Mouse (Mus musculus) gonadal fat pad, adult 2 months (tissue): ENCODE measurements around the gene Rhox3f. TPM values are rescaled to one million over a fixed set of nuclear protein-coding genes. Genes with fewer than 3 reads are reported as not detected.
"Not testable (repeated sequence)": the region's sequence is repeated elsewhere in the genome, so short reads cannot be mapped to it uniquely, and the experiment has no call there.

Experiments used
- DNase-seq: peaks from one replicate; pipeline ENCODE4 v3.0.0-alpha.2; 2012; ENCODE audit warnings: low read depth
- polyA plus RNA-seq: library from polyadenylated mRNA; depleted of rRNA; stranded (reverse); fragments of >200 nt; gene quantifications from 2 replicates; pipeline ENCODE4 v1.2.3, GENCODE M21; 2012; rRNA removed

The Rhox3f gene
- polyA plus RNA-seq = not detected in 2 replicates

DNA sequence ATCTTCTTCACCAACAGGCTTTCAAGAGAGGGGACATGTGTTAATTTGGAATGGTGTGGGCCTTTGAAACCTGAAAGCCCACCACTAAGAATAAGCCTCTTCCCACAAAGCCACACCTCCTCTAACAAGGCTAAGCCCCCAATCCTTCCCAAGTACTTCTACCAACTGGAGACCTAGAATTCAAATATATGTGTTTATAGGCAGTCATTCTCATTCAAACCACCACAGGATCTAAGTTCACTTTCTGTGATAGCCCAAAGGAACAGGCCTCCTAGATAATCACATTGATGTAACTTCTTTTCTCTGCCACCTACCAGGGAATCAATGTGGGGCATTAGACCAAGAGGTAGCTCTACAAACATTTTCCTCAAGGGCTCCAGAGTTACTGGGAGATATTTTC, at the start of gene Rhox3f:
TSS of gene Rhox3f (plus strand) at position 301 of the 400 bp plus-strand sequence.
- not testable (repeated sequence) for DNase-seq

DNA sequence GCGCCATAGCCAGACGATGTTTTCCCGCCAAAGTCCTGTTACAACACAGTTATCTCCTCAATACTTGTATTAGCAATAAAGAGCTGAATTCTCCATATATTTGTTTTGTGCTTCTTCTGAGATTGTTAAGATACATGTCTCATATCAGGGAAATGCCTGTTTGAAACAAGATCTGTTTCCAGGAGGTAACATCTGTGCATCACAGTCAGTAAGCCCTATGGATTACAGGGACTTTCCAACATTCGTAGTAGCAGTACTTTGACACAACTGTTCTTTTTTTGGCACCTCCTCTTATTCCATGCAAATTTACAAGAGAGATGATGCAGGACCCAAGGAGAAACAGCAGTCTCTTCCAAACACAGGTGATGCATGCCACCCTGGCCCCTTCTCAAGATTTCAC, 39.1 kb upstream of the Rhox3f start, which contains the start of gene Rhox3e:
TSS of gene Rhox3e (plus strand) at position 301 of the 400 bp plus-strand sequence.
- DNase-seq = not testable (repeated sequence)

DNA sequence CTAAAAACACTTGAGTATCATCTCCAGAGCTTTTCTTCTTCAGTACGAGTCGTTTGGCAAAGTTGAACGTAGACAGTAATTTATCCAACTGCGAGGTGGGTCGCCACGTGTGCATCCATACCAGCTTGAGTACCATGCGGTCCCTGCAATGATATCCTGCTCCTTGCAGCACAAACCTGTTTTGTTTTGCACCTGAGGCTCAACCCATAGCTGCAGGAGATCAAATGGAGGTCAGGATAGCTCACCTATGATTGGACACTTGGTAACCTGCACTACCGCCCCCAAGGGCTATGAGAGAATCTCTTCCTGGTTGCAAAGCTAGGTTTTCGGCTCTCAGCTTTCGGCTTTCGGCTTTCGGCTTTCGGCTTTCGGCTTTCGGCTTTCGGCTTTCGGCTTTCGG, 23.7 kb upstream of the Rhox3f start, which contains the start of gene Rhox4e:
TSS of gene Rhox4e (plus strand) at position 301 of the 400 bp plus-strand sequence.
- DNase-seq = not testable (repeated sequence)

DNA sequence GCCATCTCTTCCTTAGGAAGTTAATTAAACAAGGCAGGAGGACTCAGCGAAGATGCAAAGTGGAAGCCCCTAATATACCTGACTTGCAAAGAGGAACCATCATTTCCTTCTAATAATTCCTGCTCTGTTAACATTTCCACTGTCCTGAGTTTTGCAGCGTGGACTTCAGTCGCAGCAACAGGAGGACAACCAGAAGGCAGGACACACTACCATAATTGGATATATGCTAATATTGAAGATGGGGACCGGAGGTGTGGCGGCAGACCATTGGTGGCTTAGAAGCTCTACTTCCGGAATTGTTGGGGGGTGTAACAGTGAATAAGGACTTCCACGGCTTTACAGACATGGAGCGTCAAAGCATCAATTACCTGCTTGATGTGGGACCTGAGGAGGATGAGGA, 9.7 kb upstream of the Rhox3f start, which contains the start of gene Rhox2f:
TSS of gene Rhox2f (plus strand) at position 301 of the 400 bp plus-strand sequence.
- DNase-seq = not testable (repeated sequence)

DNA sequence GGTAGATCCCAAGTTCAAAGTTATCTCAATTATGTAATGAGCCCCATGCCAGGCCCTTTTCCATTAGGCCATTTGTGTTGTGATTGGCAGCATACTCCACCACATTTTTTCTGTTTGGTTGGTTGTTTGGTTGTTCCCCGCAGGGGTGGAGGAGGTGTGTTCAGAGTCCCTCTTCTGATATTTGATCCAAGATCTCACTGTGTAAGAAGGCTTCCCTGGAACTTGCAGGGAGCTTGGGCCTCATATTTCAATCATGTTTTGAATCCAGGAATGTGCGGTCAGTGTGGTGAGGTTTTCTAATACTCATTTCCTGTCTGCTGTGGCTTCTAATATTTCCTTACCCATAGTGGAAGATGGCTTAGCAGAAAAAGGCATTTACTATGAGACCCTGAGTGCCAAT, 8.2 kb upstream of the Rhox3f start:
- DNase-seq = not testable (repeated sequence)

DNA sequence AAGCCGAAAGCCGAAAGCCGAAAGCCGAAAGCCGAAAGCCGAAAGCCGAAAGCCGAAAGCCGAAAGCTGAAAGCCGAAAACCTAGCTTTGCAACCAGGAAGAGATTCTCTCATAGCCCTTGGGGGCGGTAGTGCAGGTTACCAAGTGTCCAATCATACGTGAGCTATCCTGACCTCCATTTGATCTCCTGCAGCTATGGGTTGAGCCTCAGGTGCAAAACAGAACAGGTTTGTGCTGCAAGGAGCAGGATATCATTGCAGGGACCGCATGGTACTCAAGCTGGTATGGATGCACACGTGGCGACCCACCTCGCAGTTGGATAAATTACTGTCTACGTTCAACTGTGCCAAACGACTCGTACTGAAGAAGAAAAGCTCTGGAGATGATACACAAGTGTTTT, 26.8 kb downstream of the Rhox3f start, which contains the start of gene Rhox4f:
TSS of gene Rhox4f (minus strand) at position 101 of the 400 bp plus-strand sequence.
- not testable (repeated sequence) for DNase-seq

DNA sequence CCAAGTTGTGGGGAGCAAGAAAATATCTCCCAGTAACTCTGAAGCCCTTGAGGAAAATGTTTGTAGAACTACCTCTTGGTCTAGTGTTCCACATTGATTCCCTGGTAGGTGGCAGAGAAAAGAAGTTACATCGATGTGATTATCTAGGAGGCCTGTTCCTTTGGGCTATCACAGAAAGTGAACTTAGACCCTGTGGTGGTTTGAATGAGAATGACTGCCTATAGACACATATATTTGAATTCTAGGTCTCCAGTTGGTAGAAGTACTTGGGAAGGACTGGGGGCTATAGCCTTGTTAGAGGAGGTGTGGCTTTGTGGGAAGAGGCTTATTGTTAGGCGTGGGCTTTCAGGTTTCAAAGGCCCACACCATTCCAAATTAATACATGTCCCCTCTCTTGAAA, 47.7 kb downstream of the Rhox3f start, which contains the start of gene Rhox3g:
TSS of gene Rhox3g (minus strand) at position 101 of the 400 bp plus-strand sequence.
- DNase-seq = not testable (repeated sequence)

Other genes starting within 250 kb of the Rhox3f start
- gene Rhox3a2, start 201.0 kb upstream of the Rhox3f start, polyA plus RNA-seq = not detected in 2 replicates
- gene Rhox4a2, start 190.1 kb upstream of the Rhox3f start, polyA plus RNA-seq = not detected in 2 replicates
- not detected in 2 replicates for gene Rhox2b, start 168.9 kb upstream of the Rhox3f start, polyA plus RNA-seq
- not detected in 2 replicates for gene Rhox4b, start 148.5 kb upstream of the Rhox3f start, polyA plus RNA-seq
- gene Rhox2c, start 127.3 kb upstream of the Rhox3f start, polyA plus RNA-seq = not detected in 2 replicates
- not detected in 2 replicates for gene Rhox3c, start 122.4 kb upstream of the Rhox3f start, polyA plus RNA-seq
- not detected in 2 replicates for gene Rhox4c, start 100.7 kb upstream of the Rhox3f start, polyA plus RNA-seq
- gene Rhox2d, start 87.6 kb upstream of the Rhox3f start, polyA plus RNA-seq = not detected in 2 replicates
- not detected in 2 replicates for gene Rhox4d, start 66.6 kb upstream of the Rhox3f start, polyA plus RNA-seq
- gene Rhox2e, start 50.5 kb upstream of the Rhox3f start, polyA plus RNA-seq = not detected in 2 replicates
- gene Rhox3e, start 39.0 kb upstream of the Rhox3f start, polyA plus RNA-seq = not detected in 2 replicates
- not detected in 2 replicates for gene Rhox4e, start 23.6 kb upstream of the Rhox3f start, polyA plus RNA-seq
- not detected in 2 replicates for gene Rhox2f, start 9.6 kb upstream of the Rhox3f start, polyA plus RNA-seq
- not detected in 2 replicates for gene Rhox4f, start 26.7 kb downstream of the Rhox3f start, polyA plus RNA-seq
- gene Rhox3g, start 47.6 kb downstream of the Rhox3f start, polyA plus RNA-seq = not detected in 2 replicates
- not detected in 2 replicates for gene Rhox2g, start 62.5 kb downstream of the Rhox3f start, polyA plus RNA-seq
- not detected in 2 replicates for gene Rhox4g, start 70.3 kb downstream of the Rhox3f start, polyA plus RNA-seq
- gene Rhox3h, start 87.8 kb downstream of the Rhox3f start, polyA plus RNA-seq = not detected in 2 replicates
- not detected in 2 replicates for gene Rhox2h, start 92.3 kb downstream of the Rhox3f start, polyA plus RNA-seq
- gene Rhox5, start 223.8 kb downstream of the Rhox3f start, polyA plus RNA-seq = 1.2 and 1.4 TPM in 2 replicates
- gene Rhox6, start 245.9 kb downstream of the Rhox3f start, polyA plus RNA-seq = not detected in 2 replicates